Mouse (Mus musculus) layer of hippocampus, adult 2 months (tissue): ENCODE data around the gene H1foo. TPM values are rescaled to one million over a fixed set of nuclear protein-coding genes. Genes with fewer than 3 reads are reported as not detected.

Experiments used
- DNase-seq, 2 experiments: peaks; one replicate each; pipeline ENCODE4 v3.0.0; 2022; ENCODE audit warnings: low spot score in 2 of 2
- H3K27ac ChIP-seq: fragments of 200-600 bp; 2 replicates; pipeline ENCODE4 v1.8.1; 2022
- H3K4me3 ChIP-seq: fragments of 200-600 bp; 2 replicates; pipeline ENCODE4 v1.8.1; 2022; ENCODE audit warnings: mild to moderate bottlenecking
- CTCF ChIP-seq: fragments of 200-600 bp; conservative IDR thresholded peaks from 2 replicates; pipeline ENCODE4 v1.8.1; 2022; ENCODE audit warnings: antibody characterized with exemption, mild to moderate bottlenecking, moderate library complexity
- total RNA-seq, 2 experiments: library from RNA; stranded (reverse); gene quantifications; 2 replicates each; pipeline ENCODE4 v1.2.3; 2021

The H1foo gene
- total RNA-seq, 2 experiments from 2014 or later, result not detected

DNA sequence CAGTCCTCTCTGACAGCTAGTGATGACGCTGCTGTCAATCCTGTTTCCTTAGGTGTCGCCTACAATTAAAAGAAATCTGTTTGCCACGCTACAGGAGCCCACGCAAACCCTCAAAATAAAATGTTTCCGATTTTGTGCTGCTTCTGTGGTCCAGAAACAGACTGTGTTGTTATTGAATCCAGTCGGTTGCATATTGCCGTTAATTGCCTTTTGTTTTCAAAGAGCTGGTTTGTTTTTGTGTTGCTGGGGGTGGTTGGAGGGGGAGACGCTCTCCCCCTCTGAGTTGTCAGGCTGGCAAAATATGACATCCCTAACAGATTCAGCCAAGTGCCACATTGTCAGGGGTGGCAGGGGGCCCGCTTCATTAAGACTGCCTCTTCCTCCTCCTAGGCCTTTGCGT lies 31.3 kb upstream of the H1foo start:
- Histone ChIP-seq H3K4me3 (no peak overlapping the region; the same call in 1 of the 2 replicates), H3K27ac (peak overlapping the region; percentile 74; the same call in 1 of the 2 replicates)
- no peak for TF ChIP-seq CTCF
- DNase-seq, result peak; percentile 58 to 66

DNA sequence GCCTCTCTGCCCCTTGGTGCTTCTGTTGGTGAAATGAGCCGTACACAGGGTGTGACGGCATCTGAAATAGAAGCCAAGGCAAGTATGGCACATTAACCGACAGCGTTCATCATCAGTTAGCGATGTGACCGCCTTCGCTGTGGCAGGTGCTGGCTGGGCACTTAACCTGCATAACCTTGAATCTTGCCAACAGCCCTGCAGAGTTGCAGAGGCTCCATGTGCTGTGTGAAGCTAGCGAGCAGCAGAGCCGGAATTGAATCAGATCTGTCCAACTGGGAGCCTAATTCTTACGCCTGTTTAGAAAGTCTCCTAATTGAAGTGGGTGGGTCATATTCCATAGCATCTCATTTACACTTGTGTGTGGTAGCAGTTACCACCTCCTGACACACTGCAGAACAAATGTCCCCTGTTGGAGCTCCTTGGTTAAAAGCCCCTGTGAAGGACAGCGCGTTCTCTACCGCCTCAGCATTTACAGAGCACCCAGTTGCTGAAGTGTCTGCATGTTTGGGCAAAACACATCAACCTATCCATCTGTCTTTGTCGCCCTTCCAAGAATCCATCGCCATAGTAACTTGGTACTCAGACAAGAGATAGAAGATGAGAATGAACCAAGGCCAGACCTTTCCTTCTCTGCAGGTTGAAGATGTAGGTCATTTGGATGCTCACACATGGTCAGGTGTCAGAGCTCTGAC lies 30.1 kb upstream of the H1foo start:
- TF ChIP-seq CTCF, result no peak
- DNase-seq, result peak in 1 of 2 experiments; percentile 60
- no peak overlapping the region for H3K4me3 ChIP-seq
- H3K27ac ChIP-seq, result peak overlapping the region; percentile 74

DNA sequence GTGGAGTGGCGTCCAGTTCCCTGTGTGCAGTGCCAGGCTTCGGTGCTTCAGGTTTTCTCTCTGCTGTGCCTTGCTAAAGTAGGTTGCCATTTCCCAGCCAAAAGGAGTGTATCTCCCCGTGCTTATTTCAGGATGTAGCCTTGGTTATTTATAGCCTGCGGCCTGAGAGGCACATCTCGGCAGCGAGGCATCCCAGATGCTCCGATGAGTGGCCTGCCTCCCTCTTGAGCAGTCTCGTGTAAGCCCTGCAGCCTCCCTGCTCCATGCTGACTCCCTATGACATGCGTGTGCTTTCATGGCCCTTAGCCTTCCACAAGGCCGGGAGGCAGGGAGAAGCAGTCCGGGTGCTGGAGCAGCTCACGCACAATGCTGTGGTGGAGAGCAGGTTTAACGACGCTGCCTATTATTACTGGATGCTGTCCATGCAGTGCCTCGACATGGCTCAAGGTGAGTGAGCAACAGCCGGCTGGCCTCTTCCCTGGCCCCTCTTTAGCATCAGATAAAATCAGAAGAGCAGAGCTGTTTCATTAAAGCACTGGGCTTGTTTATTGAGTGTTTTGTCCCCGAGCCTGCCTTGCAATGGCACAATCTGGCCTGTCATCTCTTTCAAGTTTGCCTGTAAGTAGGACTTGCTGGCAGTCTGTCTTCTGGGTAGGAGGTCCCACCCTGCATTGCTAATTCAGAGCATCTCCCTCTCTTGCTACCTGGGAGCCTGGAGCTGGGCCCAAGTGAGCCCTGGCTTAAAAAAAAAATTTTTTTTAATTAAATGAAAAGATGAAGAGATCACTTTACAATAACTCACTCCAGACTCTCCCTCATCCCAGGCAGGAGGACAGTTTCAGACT lies 28.9 kb upstream of the H1foo start:
- DNase-seq, result no peak
- Histone ChIP-seq H3K27ac (peak overlapping the region; percentile 49; the same call in 1 of the 2 replicates), H3K4me3 (no peak overlapping the region)
- no peak for TF ChIP-seq CTCF

DNA sequence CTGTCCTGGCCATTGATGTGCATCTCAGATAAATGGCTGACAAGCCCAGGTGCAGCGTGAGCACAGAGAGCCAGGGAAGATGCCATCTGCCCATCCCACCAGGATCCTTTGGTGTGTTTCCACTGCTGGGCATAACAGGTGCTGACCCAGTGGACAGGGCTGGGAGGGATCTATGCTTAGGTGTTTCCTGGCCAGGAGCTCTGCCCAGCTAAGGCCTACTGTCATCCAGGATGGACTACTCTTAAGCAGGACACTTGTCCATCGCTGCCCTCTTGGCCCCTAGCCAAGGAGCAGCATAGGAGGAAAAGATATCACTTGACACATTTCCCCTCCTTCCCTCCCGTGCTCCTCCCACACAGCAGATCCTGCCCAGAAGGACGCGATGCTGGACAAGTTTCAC lies 28.1 kb upstream of the H1foo start:
- DNase-seq, result no peak
- TF ChIP-seq CTCF, result no peak
- Histone ChIP-seq H3K4me3 (no peak overlapping the region), H3K27ac (no peak overlapping the region)

DNA sequence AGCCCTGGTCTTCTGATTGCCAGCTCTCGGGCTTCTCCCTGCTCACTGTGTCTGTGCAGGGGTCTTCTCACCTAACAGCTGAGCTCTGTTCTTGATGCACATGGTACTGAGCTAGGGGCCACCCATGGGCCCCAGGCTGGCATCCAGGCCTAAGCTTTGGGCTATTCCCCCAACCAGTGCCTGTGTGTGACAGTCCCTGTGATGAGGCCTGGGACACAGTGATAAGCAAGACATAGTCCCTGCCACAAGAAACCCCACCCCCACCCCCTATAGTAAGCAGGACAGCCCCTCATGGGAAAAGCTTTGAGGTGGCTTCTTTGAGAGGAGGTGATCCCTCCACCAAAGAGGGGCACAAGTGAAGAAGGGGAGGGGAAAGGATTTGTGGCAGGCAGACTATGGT lies 26.1 kb upstream of the H1foo start:
- no peak for TF ChIP-seq CTCF
- Histone ChIP-seq H3K4me3 (no peak overlapping the region), H3K27ac (no peak overlapping the region)
- no peak for DNase-seq

DNA sequence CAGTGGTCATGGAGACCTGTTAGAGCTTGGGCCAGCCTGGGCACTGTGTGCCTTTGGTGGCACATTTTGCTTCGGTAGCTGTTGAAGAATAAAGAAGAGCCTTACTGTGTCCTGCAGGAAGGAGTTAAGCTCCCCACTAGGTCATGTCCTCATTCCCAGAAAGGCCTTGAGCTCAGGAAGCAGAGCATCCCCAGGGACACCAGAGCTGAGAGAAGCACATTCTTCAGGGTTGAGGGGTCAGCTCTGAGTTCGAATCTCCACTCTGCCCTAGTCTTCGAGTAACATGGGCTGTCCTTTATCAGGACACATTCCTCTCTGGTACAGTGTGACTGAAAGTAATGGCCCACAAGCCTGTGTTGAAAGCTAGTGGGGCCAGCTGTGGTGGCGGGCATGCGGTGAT lies 24.9 kb upstream of the H1foo start:
- no peak overlapping the region for H3K4me3 ChIP-seq
- no peak for TF ChIP-seq CTCF
- DNase-seq, result no peak
- no peak overlapping the region for H3K27ac ChIP-seq

DNA sequence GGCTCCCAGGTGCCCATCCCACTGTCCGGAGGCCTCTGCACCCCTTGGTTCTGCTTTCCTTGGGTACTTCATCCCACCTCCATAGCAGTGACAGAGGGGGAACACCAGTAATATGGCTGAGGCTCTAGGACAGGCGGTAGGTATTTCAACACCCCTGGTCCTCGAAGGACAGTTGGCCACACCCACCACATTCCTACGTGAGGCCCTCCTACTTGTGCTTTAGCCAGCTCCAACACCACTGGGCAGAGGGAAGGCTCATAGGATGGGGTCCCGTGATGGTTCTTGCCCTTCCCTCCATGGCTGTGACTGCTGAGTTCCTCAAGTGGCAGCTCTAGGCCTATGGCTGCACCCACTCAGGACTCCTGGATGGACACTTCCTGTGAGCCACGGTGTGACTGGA lies 19.9 kb upstream of the H1foo start:
- H3K4me3 ChIP-seq, result no peak overlapping the region
- TF ChIP-seq CTCF, result no peak
- DNase-seq, result no peak
- no peak overlapping the region for H3K27ac ChIP-seq

DNA sequence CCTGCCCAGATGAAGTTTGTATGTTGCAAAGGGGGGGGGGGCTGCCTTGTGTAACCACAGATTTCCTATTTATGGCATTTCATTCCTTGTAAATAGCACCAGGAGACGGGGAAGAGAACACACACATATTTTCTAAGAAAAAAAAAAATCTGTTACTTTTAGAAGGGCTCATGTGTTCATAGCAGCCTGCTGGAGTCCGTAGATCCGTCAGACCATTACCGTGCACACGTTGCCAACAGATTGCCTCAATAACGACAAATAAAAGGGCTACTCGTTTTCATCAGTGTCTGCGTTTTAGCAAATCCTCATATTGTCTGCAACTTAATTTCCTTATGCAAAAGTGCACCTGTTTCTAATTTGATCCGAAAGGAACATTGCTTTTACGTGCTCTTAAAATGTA lies 18.3 kb upstream of the H1foo start:
- Histone ChIP-seq H3K4me3 (no peak overlapping the region), H3K27ac (no peak overlapping the region)
- TF ChIP-seq CTCF, result no peak
- no peak for DNase-seq

DNA sequence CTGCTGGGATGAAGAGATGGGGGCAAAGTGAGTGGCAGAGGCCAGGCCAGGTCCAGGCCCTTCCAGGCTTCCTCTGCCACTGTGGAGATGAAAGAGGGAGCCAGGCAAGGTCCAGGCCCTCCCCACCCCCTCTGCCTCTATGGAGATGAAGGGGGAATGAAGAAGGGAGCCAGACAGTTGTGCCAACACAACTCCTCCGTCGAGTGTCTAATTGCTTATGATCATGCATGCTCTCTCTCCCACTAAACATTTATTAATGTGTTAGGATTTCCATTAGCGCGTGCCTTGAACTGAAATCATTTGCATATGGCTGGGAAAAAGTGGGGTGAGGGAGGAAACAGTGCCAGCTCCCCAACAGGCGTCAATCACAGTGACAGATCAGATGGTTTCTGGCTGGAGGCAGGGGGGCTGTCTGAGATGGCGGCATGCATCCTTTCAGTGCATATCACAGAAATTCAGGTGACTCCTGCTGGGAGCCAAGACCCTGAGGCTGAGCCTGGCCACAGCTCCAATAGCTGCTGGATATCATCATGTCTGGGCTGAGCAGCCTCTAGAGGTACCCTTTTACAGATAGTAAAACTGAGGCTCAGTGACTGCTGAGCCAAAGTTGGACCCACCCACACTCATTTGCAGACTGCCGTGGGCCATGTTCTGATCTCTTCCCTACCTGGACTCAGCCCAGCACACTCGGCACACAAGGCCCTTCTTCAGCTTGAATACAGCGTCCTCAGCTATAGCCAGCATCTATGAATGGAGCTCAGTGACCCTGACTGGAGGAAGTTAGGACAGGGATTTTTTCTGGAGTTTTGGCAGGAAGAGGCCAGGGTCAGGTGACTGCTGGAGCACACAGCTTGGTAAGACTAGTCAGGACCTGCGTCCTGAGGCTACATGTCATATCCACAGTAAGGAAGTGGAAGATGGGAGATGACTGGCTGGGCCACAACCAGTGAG lies 17.2 kb upstream of the H1foo start:
- Histone ChIP-seq H3K27ac (no peak overlapping the region), H3K4me3 (no peak overlapping the region)
- no peak for DNase-seq
- no peak for TF ChIP-seq CTCF

DNA sequence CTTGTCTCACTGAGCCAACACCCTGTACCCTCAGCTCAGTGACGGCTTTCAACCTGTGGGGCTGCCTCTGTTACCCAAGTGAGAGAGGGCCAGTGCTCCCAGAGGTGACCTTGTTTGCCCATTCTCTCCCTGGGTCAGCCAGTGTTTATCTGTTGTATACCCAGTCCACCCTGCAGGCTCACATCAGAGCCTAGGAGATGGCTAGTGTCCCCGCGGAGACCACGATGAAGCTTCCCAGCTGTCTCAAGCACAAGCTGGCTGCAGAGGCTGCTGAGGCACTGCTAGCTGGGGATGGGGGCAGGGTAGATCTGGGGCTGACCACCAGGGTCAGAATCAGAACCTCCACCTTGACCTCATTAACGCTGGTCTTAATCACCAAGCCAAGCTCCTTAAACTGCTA lies 14.7 kb upstream of the H1foo start:
- Histone ChIP-seq H3K27ac (no peak overlapping the region), H3K4me3 (no peak overlapping the region)
- no peak for DNase-seq
- TF ChIP-seq CTCF, result no peak

DNA sequence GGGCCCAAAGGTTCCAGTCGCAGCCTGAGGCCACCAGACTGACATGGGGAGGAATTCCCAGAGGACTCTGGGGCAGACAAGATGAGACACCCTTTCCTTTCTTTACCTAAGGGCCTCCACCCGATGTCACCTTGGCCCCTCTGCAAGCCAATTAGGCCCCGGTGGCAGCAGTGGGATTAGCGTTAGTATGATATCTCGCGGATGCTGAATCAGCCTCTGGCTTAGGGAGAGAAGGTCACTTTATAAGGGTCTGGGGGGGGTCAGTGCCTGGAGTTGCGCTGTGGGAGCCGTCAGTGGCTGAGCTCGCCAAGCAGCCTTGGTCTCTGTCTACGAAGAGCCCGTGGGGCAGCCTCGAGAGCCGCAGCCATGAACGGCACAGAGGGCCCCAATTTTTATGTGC lies 13.1 kb upstream of the H1foo start, which contains the start of gene Rho:
TSS of gene Rho (plus strand) at position 110 of the 400 bp plus-strand sequence.
- no peak for TF ChIP-seq CTCF
- no peak within 1 kb of the TSS for H3K4me3 ChIP-seq
- no peak for DNase-seq
- no peak within 1 kb of the TSS for H3K27ac ChIP-seq

DNA sequence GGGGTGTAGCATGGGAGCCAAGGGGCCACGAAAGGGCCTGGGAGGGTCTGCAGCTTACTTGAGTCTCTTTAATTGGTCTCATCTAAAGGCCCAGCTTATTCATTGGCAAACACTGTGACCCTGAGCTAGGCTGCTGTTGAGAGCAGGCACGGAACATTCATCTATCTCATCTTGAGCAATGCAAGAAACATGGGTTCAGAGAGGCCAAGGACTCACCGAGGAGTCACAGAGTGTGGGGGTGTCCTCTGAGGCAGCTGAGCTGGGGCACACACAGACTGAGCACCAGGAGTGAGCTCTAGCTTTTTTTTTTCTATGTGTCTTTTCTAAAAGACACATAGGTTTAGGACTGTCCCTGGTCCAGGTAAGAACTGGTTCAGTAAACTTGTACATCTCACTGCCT lies 12.3 kb upstream of the H1foo start:
- DNase-seq, result no peak
- H3K27ac ChIP-seq, result no peak overlapping the region
- no peak for TF ChIP-seq CTCF
- no peak overlapping the region for H3K4me3 ChIP-seq

DNA sequence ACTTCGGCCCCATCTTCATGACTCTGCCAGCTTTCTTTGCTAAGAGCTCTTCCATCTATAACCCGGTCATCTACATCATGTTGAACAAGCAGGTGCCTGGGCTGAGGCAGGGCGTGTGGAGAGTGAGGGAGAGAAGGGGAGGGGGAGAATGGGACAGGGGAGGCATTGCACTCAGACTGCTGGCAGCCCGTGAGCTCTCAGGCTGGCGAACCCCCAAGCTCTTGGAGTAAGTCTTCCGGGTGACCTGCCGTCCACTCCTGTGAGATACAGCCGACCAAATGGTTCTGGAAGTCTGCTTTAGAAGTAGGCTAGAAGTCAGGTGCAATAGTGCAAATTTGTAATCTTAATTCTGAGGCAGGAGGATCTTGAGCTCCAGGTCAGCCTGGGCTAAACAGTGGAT lies 9.2 kb upstream of the H1foo start:
- TF ChIP-seq CTCF, result no peak
- Histone ChIP-seq H3K27ac (no peak overlapping the region), H3K4me3 (no peak overlapping the region)
- no peak for DNase-seq
